Mouse (Mus musculus): ENCODE measurements at regions not wholly inside any gene's neighbourhood (a gene's known extent, or its start where the extent isn't known, plus 50 kb on each side); places are given as distances from the start of the nearest gene placed in this dataset.

DNA sequence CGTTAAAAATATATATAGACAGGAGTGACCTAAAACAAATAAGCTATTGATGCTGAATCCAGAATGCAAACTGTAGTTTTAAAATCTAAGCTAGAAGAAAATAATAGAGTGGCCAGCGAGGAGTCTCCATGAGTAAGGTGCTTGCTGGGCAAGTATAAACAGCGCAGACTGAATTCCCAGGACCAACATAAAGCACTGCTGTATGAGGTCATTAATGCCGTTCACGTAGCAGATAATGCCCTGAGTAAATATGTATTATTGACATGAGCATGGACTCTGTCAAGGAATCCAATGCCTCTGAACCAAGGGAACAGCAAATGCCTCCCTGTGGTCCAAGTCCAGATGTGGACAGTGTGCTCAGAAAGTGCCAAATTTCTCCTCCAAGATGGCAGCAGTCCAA lies 876.4 kb upstream of the Gpc5 start:
- Histone ChIP-seq H3K36me3 (ENCODE audit: control insufficient read depth, insufficient read depth, low read length) (no peaks in the 10 kb centered on the region), H3K4me3 (ENCODE audit: insufficient read depth, low read depth, low read length) (no peak overlapping the region), H3K79me2 (ENCODE audit: control insufficient read depth, insufficient read depth, low read length) (no peaks in the 10 kb centered on the region), H3K9ac (ENCODE audit: low read depth, low read length) (no peak overlapping the region), H3K4me1 (ENCODE audit: control insufficient read depth, insufficient read depth, low read length) (no peaks in the 10 kb centered on the region), H3K27me3 (ENCODE audit: control insufficient read depth, insufficient read depth, low read length) (no peaks in the 10 kb centered on the region), H3K27ac (replicated peaks; ENCODE audit: insufficient read depth, low read depth, low read length) (no peak overlapping the region)
- peak; percentile 62 for DNase-seq (ENCODE audit: extremely low read depth, low read depth, low spot score)
- TF ChIP-seq CTCF (IDR thresholded peaks at IDR 0.05; ENCODE audit: low read depth, low read length) (no peak), POLR2A (IDR thresholded peaks at IDR 0.05; ENCODE audit: extremely low read depth, insufficient read depth, low read length) (no peak)
- 57% methylated on average over 5 of the region's 5 CpGs for WGBS

DNA sequence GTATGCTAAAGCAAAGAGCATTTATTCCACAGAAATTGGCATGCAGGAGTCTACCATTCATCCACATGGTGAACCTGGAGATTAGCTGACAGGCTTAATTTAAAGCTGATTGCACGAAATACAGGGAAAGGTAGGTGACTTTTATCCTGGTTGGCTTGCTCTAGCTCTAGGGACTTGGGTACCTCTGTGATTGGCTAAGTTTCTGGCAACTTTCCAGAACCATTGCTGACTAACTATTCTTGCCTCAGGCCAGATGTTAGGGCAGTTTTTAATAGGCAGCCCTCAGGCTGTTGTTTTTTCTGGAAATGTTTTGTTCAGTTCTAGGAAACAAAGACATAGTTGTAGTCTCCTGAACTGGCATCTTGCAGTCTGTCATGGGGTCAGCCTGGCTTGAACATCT lies 871.1 kb upstream of the Gpc5 start:
- Histone ChIP-seq H3K36me3 (ENCODE audit: control insufficient read depth, insufficient read depth, low read length) (no peaks in the 10 kb centered on the region), H3K4me1 (ENCODE audit: control insufficient read depth, insufficient read depth, low read length) (no peaks in the 10 kb centered on the region), H3K27me3 (ENCODE audit: control insufficient read depth, insufficient read depth, low read length) (no peaks in the 10 kb centered on the region), H3K79me2 (ENCODE audit: control insufficient read depth, insufficient read depth, low read length) (no peaks in the 10 kb centered on the region), H3K4me3 (ENCODE audit: insufficient read depth, low read depth, low read length) (no peak overlapping the region), H3K27ac (replicated peaks; ENCODE audit: insufficient read depth, low read depth, low read length) (no peak overlapping the region), H3K9ac (ENCODE audit: low read depth, low read length) (no peak overlapping the region)
- peak; percentile 83 for DNase-seq (ENCODE audit: extremely low read depth, low read depth, low spot score)
- TF ChIP-seq POLR2A (IDR thresholded peaks at IDR 0.05; ENCODE audit: extremely low read depth, insufficient read depth, low read length) = no peak
- TF ChIP-seq CTCF (IDR thresholded peaks at IDR 0.05; ENCODE audit: low read depth, low read length) = no peak
- 17% methylated on average over 1 of the region's 1 CpGs for WGBS

DNA sequence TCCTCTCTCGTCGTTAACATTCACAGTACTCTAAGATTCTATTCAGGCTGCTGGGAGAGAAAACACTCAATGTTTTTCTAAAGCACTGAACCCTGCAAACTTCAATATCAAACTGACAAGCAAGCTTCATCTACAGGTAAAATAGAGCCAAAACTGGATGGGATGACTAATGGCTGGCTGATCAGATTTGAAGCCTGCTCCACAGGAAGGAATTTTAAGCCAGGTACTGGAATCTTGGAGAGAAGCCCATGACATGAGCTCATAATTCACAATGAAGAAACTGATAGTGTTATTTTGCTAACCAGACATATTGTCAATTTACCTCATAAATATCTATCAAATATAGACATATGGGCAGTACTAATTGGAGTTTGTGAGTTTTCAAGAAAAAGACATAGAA lies 861.3 kb upstream of the Gpc5 start:
- Histone ChIP-seq H3K27ac (replicated peaks; ENCODE audit: insufficient read depth, low read depth, low read length) (no peak overlapping the region), H3K4me3 (ENCODE audit: insufficient read depth, low read depth, low read length) (no peak overlapping the region), H3K79me2 (ENCODE audit: control insufficient read depth, insufficient read depth, low read length) (no peaks in the 10 kb centered on the region), H3K4me1 (ENCODE audit: control insufficient read depth, insufficient read depth, low read length) (no peaks in the 10 kb centered on the region), H3K9ac (ENCODE audit: low read depth, low read length) (no peak overlapping the region), H3K36me3 (ENCODE audit: control insufficient read depth, insufficient read depth, low read length) (no peaks in the 10 kb centered on the region), H3K27me3 (ENCODE audit: control insufficient read depth, insufficient read depth, low read length) (no peaks in the 10 kb centered on the region)
- DNase-seq (ENCODE audit: extremely low read depth, low read depth, low spot score) = no peak
- WGBS = 92% methylated on average over 2 of the region's 2 CpGs
- TF ChIP-seq POLR2A (IDR thresholded peaks at IDR 0.05; ENCODE audit: extremely low read depth, insufficient read depth, low read length) = no peak
- no peak for TF ChIP-seq CTCF (IDR thresholded peaks at IDR 0.05; ENCODE audit: low read depth, low read length)

DNA sequence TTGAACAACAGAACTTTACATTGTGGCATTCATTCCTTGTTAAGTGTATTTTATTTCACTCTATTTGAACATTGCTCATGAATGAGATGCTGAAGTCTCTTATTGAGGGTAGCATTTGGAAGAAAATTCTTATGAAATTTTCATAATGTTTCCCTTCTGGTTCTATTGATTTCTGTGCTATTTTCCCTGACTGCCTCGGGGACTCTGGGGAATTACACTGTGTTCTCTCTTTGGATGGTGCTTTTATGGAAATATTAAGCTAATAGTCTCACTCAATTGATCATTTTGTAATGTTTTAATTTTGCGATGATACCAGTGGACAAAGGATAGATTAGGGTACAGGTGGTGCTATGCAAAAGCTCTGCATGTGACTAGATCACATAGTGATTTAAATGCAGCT lies 837.0 kb upstream of the Gpc5 start:
- H3K4me1 ChIP-seq (ENCODE audit: control insufficient read depth, insufficient read depth, low read length) = no peaks in the 10 kb centered on the region

DNA sequence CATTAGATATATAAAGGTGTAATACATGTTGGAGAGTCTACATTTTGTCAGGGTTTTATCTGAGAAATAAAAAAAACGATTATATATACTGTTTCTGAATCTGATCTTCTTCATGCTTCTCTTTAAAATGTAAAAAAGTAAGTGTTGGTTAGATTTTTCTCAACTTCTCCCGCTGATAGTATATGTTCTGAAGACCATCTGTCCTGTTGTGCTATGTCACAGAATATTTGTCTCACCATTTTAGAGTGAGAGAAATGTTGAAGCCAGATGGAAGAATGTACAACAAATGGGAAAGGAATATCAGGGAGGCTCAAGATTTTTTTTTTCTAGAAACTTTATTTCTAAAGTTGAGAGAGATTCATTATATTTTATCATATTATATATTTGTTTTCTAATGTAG lies 830.4 kb upstream of the Gpc5 start:
- H3K9ac ChIP-seq (ENCODE audit: low read depth, low read length) = no peak overlapping the region
- no peaks in the 10 kb centered on the region for H3K27me3 ChIP-seq (ENCODE audit: control insufficient read depth, insufficient read depth, low read length)
- TF ChIP-seq CTCF (IDR thresholded peaks at IDR 0.05; ENCODE audit: low read depth, low read length) (no peak), POLR2A (IDR thresholded peaks at IDR 0.05; ENCODE audit: extremely low read depth, insufficient read depth, low read length) (no peak)
- no peak overlapping the region for H3K4me3 ChIP-seq (ENCODE audit: insufficient read depth, low read depth, low read length)
- H3K36me3 ChIP-seq (ENCODE audit: control insufficient read depth, insufficient read depth, low read length) = no peaks in the 10 kb centered on the region
- 68% methylated on average over 2 of the region's 2 CpGs for WGBS
- H3K27ac ChIP-seq (replicated peaks; ENCODE audit: insufficient read depth, low read depth, low read length) = no peak overlapping the region
- no peaks in the 10 kb centered on the region for H3K79me2 ChIP-seq (ENCODE audit: control insufficient read depth, insufficient read depth, low read length)
- no peak for DNase-seq (ENCODE audit: extremely low read depth, low read depth, low spot score)
- H3K4me1 ChIP-seq (ENCODE audit: control insufficient read depth, insufficient read depth, low read length) = no peaks in the 10 kb centered on the region

More for the DNA sequence above, 837.0 kb upstream of the Gpc5 start:
- DNase-seq (ENCODE audit: extremely low read depth, low read depth, low spot score) = no peak
- Histone ChIP-seq H3K79me2 (ENCODE audit: control insufficient read depth, insufficient read depth, low read length) (no peaks in the 10 kb centered on the region), H3K27me3 (ENCODE audit: control insufficient read depth, insufficient read depth, low read length) (no peaks in the 10 kb centered on the region), H3K9ac (ENCODE audit: low read depth, low read length) (no peak overlapping the region), H3K36me3 (ENCODE audit: control insufficient read depth, insufficient read depth, low read length) (no peaks in the 10 kb centered on the region), H3K27ac (replicated peaks; ENCODE audit: insufficient read depth, low read depth, low read length) (no peak overlapping the region), H3K4me3 (ENCODE audit: insufficient read depth, low read depth, low read length) (no peak overlapping the region)
- no peak for TF ChIP-seq POLR2A (IDR thresholded peaks at IDR 0.05; ENCODE audit: extremely low read depth, insufficient read depth, low read length)
- TF ChIP-seq CTCF (IDR thresholded peaks at IDR 0.05; ENCODE audit: low read depth, low read length) = no peak
- 83% methylated on average over 2 of the region's 2 CpGs for WGBS

DNA sequence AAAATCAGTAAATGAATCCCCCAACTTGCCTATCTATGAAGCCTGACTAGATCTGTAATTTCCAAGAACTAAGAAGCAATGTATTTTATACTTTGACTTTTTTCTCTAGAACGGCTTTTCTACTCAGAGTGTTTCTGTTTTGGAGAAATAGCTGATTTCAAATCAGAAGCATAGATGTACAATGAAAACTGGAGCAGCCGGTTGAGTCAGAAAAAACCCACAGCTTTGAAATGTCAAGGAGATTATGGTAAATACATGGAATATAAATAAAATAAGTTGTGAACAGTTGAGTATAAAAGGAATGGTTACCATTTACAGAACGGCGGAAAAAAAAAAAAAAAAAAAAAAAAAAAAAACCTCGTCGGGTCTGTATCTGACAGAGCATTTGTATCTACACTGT lies 791.4 kb upstream of the Gpc5 start:
- H3K9ac ChIP-seq (ENCODE audit: low read depth, low read length) = no peak overlapping the region
- H3K79me2 ChIP-seq (ENCODE audit: control insufficient read depth, insufficient read depth, low read length) = no peaks in the 10 kb centered on the region
- no peaks in the 10 kb centered on the region for H3K36me3 ChIP-seq (ENCODE audit: control insufficient read depth, insufficient read depth, low read length)
- 91% methylated on average over 6 of the region's 6 CpGs for WGBS
- H3K27me3 ChIP-seq (ENCODE audit: control insufficient read depth, insufficient read depth, low read length) = no peaks in the 10 kb centered on the region
- H3K4me1 ChIP-seq (ENCODE audit: control insufficient read depth, insufficient read depth, low read length) = no peaks in the 10 kb centered on the region
- H3K27ac ChIP-seq (replicated peaks; ENCODE audit: insufficient read depth, low read depth, low read length) = no peak overlapping the region
- DNase-seq (ENCODE audit: extremely low read depth, low read depth, low spot score) = no peak
- H3K4me3 ChIP-seq (ENCODE audit: insufficient read depth, low read depth, low read length) = no peak overlapping the region
- TF ChIP-seq CTCF (IDR thresholded peaks at IDR 0.05; ENCODE audit: low read depth, low read length) (no peak), POLR2A (IDR thresholded peaks at IDR 0.05; ENCODE audit: extremely low read depth, insufficient read depth, low read length) (no peak)
